In genomic region chr10:7598177-7598576, GRCm38 (mm10) we compare ENCODE assay signal across 26 mouse cellular contexts.
"Had no signal": no experiment of that assay in that cellular context is flagged by ENCODE, and none has a peak within 500 bp of the region (broad histone marks: within the 10 kb centered on the region; RNA-seq: fewer than 3 reads in every experiment).

No protein-coding gene starts in this region.

- DNase-seq: forebrain, postnatal 0 days; gastrocnemius, postnatal 14 days; heart, adult 18-20 months; heart, postnatal 14 days; heart, postnatal 36 days; kidney, adult 11 months; kidney, adult 2 months; kidney, adult 9 months; kidney, postnatal 14 days; kidney, postnatal 36 days; layer of hippocampus, adult 9-11 months; layer of hippocampus, postnatal 36 days; liver had no signal

- H3K9me3 ChIP-seq: heart, embryonic 13.5 days; heart, embryonic 15.5 days; hindbrain, embryonic 13.5 days; hindbrain, embryonic 15.5 days; kidney, embryonic 15.5 days; limb, embryonic 10.5 days; limb, embryonic 12.5 days had no signal

- H3K4me3 ChIP-seq: heart, embryonic 13.5 days; heart, embryonic 15.5 days; hindbrain, embryonic 13.5 days; hindbrain, embryonic 15.5 days; kidney, embryonic 15.5 days; left cerebral cortex, adult 2 months; limb, embryonic 10.5 days; limb, embryonic 12.5 days had no signal

- H3K27ac ChIP-seq: heart, embryonic 13.5 days; heart, embryonic 15.5 days; hindbrain, embryonic 13.5 days; hindbrain, embryonic 15.5 days; hindbrain, postnatal 0 days; kidney, embryonic 15.5 days; kidney, postnatal 0 days; left cerebral cortex, adult 2 months; limb, embryonic 10.5 days; limb, embryonic 12.5 days had no signal

- H3K27me3 ChIP-seq: heart, embryonic 13.5 days; heart, embryonic 15.5 days; hindbrain, embryonic 13.5 days; hindbrain, embryonic 15.5 days; kidney, embryonic 15.5 days; limb, embryonic 12.5 days had no signal

- ATAC-seq: forebrain, postnatal 0 days; hindbrain, postnatal 0 days; intestine, embryonic 16.5 days had no signal

- H3K9ac ChIP-seq: forebrain, postnatal 0 days; heart, embryonic 13.5 days; heart, embryonic 15.5 days; hindbrain, embryonic 13.5 days; hindbrain, embryonic 15.5 days; kidney, embryonic 15.5 days; limb, embryonic 12.5 days had no signal

- H3K4me1 ChIP-seq: heart, embryonic 13.5 days; hindbrain, embryonic 15.5 days; limb, embryonic 10.5 days; limb, embryonic 12.5 days had no signal

- H3K36me3 ChIP-seq: heart, embryonic 13.5 days; heart, embryonic 15.5 days; hindbrain, embryonic 15.5 days; kidney, embryonic 15.5 days; limb, embryonic 10.5 days; limb, embryonic 12.5 days had no signal

- H3K4me2 ChIP-seq: heart, embryonic 11.5 days; heart, embryonic 13.5 days; heart, embryonic 15.5 days; hindbrain, embryonic 13.5 days; hindbrain, embryonic 15.5 days; kidney, embryonic 15.5 days; limb, embryonic 12.5 days; liver, embryonic 11.5 days had no signal
